Mouse (Mus musculus): ENCODE measurements around the gene Tmigd3.

DNA sequence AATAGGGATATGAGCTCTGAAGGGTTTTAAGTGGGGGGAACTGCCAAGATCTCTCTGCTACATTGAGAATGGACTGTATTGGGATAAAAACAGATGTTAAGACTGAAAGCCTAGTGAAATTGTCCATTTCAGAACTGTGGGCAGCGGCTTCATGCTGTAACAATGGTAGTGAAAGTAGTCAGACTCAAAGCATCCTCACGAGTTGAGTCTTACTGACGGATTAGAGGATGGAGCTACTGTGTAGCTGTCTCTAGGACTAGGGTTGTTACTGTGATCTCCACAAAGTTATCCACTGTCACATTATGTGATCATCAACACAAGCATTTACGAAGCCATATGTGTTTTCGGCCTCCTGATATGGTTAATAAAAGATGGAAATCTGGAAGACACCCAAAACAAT is 87.5 kb downstream of the Tmigd3 start:
- TF ChIP-seq CTCF (IDR thresholded peaks at IDR 0.05 in 2 of 3, conservative IDR thresholded peaks at IDR 0.05 in 1 of 3; ENCODE audit: control insufficient read depth in 1 of 3, insufficient read depth in 1 of 3, low read depth in 2 of 3, low read length in 3 of 3, poor library complexity in 1 of 3, severe bottlenecking in 1 of 3), result no peak
- no peak for TF ChIP-seq MAX (IDR thresholded peaks at IDR 0.05; ENCODE audit: low read length)
- no peak for TF ChIP-seq POLR2A (IDR thresholded peaks at IDR 0.05; ENCODE audit: control insufficient read depth in 1 of 2, insufficient read depth in 1 of 2, low read depth in 1 of 2, low read length in 2 of 2, poor library complexity in 1 of 2)
- TF ChIP-seq GATA1 (IDR thresholded peaks at IDR 0.05; ENCODE audit: low read depth, low read length), result no peak
- no peak for TF ChIP-seq EP300 (IDR thresholded peaks at IDR 0.05; ENCODE audit: low read depth in 1 of 2, low read length in 2 of 2)
- TF ChIP-seq ZC3H11A (IDR thresholded peaks at IDR 0.05; ENCODE audit: low read depth, low read length), result no peak
- no peak for TF ChIP-seq CHD1 (IDR thresholded peaks at IDR 0.05; ENCODE audit: low read depth, low read length)
- TF ChIP-seq USF2 (IDR thresholded peaks at IDR 0.05; ENCODE audit: borderline replicate concordance in 1 of 2, insufficient read depth in 1 of 2, low read depth in 1 of 2, low read length in 2 of 2), result no peak
- TF ChIP-seq CHD2 (IDR thresholded peaks at IDR 0.05; ENCODE audit: low read length), result no peak
- TF ChIP-seq E2F4 (IDR thresholded peaks at IDR 0.05; ENCODE audit: borderline replicate concordance, low read depth, low read length), result no peak
- TF ChIP-seq TCF12 (IDR thresholded peaks at IDR 0.05; ENCODE audit: low read depth, low read length), result no peak
- TF ChIP-seq POLR2AphosphoS2 (IDR thresholded peaks at IDR 0.05; ENCODE audit: low read length), result no peak; the same call in 1 of the 2 replicates
- no peak for TF ChIP-seq RAD21 (IDR thresholded peaks at IDR 0.05; ENCODE audit: low read depth, low read length)
